Mouse (Mus musculus): ENCODE data around the gene Abhd4. TPM values are rescaled to one million over a fixed set of nuclear protein-coding genes. Genes with fewer than 3 reads are reported as not detected.
A peak's percentile ranks its signal among the peaks of the same experiment; 100 is the strongest.

The Abhd4 gene
- total RNA-seq, 2 experiments from 2014 or later = 65.0 to 65.1 TPM

DNA sequence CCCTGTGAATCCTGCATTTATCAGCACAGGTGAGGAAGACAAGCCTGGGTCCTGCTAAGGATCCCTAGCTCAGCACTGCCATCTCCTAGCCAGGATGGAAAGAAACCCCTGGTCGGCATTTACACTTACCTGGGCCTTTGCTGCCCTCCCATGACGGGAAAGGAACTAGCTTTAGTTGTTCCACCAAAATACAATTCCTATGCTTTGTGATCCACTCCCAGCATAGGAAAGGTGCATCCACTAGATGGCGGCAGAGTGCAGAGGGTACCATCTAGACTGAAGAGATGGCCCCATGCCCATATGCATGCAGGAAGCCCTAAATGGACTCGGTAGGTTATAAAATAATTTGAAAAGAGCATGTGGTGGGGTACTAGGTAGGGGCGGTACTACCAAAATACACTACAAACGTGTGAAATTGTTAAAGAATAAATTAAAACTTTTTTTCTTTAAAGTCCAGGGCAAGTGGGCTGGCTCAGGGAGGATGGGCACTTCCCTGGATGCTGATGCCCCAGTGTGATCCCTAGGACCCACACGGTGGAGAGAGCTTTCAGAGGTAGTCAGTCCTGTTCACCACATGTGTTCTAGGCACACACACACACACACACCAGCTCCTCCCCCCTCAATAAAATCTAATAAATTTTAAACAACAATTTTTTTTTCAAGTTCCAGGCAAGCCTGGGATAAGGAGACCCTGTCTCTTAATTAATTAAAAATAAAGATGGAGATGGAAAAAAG is 14.8 kb upstream of the Abhd4 start:
- DNase-seq = peak; percentile 93

DNA sequence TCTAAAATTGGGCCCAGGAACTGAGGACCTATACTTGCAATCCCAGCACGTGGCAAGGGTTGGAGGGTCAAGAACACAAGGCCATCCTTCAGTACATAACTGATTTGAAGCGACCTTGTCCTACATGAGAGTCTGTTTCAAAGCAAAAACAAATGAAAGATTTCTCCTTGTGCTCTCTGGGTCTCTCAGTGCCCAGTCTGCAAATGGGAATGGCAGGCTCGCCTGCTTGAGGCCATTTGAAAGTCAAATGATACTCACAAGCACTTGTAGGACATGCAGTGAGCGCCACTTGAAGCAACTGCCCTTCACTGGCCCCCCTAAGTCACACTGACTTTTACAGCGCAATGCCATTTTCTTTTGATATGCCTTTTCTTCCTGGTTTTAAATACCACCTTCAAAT is 13.4 kb upstream of the Abhd4 start:
- no peak for DNase-seq

- DNase-seq = no peak
Observed at GRCm38 (mm10) chr14:54244183-54244582, 9.8 kb upstream of the Abhd4 start.

GRCm38 (mm10) chr14:54246232-54246631 is 7.8 kb upstream of the Abhd4 start:
- DNase-seq = no peak

DNA sequence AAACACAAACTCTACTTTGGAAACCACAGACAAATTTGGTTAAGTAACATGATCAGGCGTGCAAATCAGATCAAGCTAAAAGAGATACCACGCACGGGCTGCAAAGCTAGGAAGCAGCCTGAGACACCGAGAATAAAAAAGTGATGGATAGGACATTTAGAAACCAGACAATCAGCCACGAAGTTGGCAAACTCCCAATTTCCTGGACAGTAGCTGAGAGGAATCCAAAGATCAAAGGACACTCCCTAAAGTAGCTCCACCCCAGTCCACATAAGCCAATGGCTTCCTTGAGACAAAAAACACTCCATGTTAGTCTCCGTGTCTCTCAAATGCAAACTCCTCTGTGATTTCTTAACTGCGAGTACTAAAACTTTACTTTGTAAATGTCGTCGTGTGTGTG is 4.7 kb upstream of the Abhd4 start:
- no peak for DNase-seq

GRCm38 (mm10) chr14:54250122-54250521 is 3.9 kb upstream of the Abhd4 start:
- no peak for DNase-seq

- no peak for DNase-seq
Observed at GRCm38 (mm10) chr14:54254670-54255202, 748 bp downstream of the Abhd4 start.

GRCm38 (mm10) chr14:54258131-54258670 is 4.2 kb downstream of the Abhd4 start:
- DNase-seq = no peak

GRCm38 (mm10) chr14:54259003-54259721 is 5.2 kb downstream of the Abhd4 start:
- peak; percentile 97 for DNase-seq

DNA sequence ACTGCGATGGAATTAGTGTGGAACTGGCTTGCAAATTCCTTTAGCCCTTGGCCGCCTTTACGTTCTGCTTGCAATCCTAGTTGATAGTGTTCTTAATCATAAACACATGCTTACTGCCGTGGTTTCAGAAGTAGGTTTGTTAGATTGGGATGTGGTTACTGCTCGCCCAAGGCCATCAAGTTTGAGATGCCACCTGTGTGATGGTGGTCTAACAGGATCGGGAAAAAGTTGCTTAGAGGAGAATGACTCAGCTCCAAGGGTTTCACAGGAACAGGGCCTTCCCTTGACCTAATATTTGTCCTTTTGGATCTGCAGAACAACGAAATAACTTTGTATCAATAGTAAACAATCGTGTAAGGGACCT is 5.7 kb downstream of the Abhd4 start:
- no peak for DNase-seq

GRCm38 (mm10) chr14:54260196-54260595 is 6.2 kb downstream of the Abhd4 start:
- peak; percentile 23 for DNase-seq

GRCm38 (mm10) chr14:54261386-54261785 is 7.4 kb downstream of the Abhd4 start:
- no peak for DNase-seq

DNA sequence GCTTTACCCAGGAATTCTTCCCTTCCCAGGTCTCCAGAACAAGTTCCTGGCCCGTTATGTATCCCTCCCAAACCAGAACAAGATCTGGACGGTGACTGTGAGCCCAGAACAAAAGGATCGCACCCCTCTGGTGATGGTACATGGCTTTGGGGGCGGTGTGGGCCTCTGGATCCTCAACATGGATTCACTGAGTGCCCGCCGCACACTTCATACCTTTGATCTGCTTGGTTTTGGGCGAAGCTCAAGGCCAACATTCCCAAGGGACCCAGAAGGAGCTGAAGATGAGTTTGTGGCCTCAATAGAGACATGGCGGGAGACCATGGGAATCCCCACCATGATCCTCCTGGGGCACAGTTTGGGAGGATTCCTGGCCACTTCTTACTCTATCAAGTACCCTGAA is 8.6 kb downstream of the Abhd4 start:
- peak; percentile 3 for DNase-seq

DNA sequence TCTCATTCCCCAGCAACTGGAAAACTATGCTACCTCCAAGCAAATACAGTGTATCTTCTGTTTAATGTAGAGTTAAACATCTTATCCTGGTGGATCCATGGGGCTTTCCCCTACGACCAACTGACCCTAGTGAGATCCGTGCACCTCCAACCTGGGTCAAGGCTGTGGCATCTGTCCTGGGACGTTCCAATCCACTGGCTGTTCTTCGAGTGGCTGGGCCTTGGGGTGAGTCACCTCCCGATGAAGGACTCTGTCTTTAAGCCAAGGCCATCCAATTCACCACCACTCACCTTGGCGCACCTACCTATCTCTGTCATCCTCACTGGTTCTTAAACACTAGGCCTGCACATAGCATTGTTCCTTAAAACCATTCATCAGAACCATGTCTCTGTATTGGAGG is 9.1 kb downstream of the Abhd4 start:
- peak; percentile 0 for DNase-seq

- DNase-seq = no peak
Observed at GRCm38 (mm10) chr14:54264231-54264630, 10.2 kb downstream of the Abhd4 start.

- peak; percentile 18 for DNase-seq
Observed at GRCm38 (mm10) chr14:54265093-54265492, 11.1 kb downstream of the Abhd4 start.

DNA sequence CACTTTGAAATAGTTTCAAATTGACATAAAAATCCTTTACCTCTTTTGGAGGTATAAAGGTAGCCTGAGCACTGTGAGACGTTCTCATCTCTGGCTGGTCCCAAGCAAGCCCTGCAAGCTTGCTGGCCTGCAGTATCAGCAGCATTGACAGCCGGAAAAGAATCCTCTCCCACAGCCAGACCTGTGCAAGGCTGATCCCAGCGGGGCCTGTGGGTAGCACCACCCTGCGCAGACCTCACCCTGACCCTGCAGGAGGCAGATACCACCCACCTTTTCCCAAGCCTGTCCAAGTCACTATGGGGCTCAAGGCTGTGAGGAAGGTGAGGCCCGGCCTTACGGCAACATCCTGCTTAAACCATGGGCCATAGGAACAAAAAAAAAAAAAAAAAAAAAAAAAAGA is 12.0 kb downstream of the Abhd4 start:
- no peak for DNase-seq

GRCm38 (mm10) chr14:54267966-54268365 is 14.0 kb downstream of the Abhd4 start:
- DNase-seq = no peak

- DNase-seq = no peak
Observed at GRCm38 (mm10) chr14:54269566-54269965, 15.6 kb downstream of the Abhd4 start.

DNA sequence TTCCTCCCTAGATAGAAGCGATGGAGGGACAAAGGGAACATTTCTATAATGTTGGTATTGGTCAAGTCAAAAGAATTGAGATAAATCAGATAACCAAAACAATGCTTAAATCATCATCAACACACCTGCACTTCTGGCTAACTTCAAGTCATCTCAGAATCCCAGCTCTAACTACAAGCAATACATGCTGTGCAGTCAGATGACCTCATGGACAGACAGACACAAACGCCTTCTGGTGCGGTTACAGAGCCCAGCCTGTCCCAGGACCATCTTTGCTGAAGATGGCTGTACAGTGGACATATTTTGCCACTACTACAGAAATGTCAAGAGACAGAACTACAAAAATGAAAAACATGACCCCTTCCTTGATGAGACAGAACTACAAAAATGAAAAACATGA is 16.4 kb downstream of the Abhd4 start:
- DNase-seq = no peak

GRCm38 (mm10) chr14:54271976-54272606 is 18.1 kb downstream of the Abhd4 start:
- DNase-seq = no peak

- no peak for DNase-seq
Observed at GRCm38 (mm10) chr14:54272696-54273095, 18.7 kb downstream of the Abhd4 start.

DNA sequence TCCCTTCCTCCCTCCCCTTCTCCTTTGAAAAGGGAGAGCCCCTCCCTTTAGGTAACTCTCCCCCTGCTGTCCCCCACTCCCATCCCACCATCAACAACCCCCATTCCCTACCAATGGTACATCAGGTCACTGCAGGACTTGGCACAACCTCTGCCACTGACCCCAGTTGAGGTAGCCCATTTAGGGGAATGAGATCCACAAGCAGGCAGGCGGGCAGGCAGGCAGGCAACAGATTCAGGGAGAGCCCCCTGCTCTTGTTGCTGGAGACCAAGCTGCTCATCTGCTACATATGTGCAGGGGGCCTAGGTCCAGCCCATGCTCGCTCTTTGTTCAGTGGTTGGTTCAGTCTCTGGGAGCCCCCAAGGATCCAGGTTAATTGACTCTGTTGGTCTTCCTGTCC is 22.5 kb downstream of the Abhd4 start:
- DNase-seq = no peak

All from heart, postnatal 4 days (tissue).